Mouse (Mus musculus) thymus, adult 2 months (tissue): ENCODE measurements around the gene Ciapin1.

Experiments used
- CTCF ChIP-seq: fragments of 200-500 bp; IDR thresholded peaks from 2 replicates; pipeline ENCODE4 v1.5.1; 2012; ENCODE audit warnings: mild to moderate bottlenecking, control low read depth, low read length, moderate library complexity, borderline replicate concordance; ENCODE audit not compliant: control insufficient read depth, poor library complexity, insufficient read depth; ENCODE audit errors: extremely low read depth
- POLR2A ChIP-seq: fragments of 200-500 bp; IDR thresholded peaks from 2 replicates; pipeline ENCODE4 v1.6.1; 2012; ENCODE audit warnings: mild to moderate bottlenecking, low read length, control low read depth, moderate library complexity; ENCODE audit not compliant: control insufficient read depth, poor library complexity, insufficient read depth; ENCODE audit errors: extremely low read depth

- TF ChIP-seq POLR2A, result no peak
- no peak for TF ChIP-seq CTCF
These were observed 32.4 kb upstream of the Ciapin1 start for GRCm38 (mm10) chr8:94870474-94871107.
